Mouse (Mus musculus) hematopoietic stem cell, adult 5-6 weeks (primary cell): ENCODE measurements around the gene Olfr1033. TPM values are rescaled to one million over a fixed set of nuclear protein-coding genes. Genes with fewer than 3 reads are reported as not detected.
"Not testable (repeated sequence)": the region's sequence is repeated elsewhere in the genome, so short reads cannot be mapped to it uniquely, and the experiment has no call there.

Experiments
- ATAC-seq, 2 experiments: fragments of 125-278 bp in 1 of 2; replicated peaks in 1 of 2; 2 replicates each; pipeline ENCODE4 v1.8.0; 2016 to 2017; ENCODE audit warnings: inconsistent platforms in 2 of 2, mild to moderate bottlenecking in 2 of 2, moderate number of reproducible peaks in 2 of 2, low read depth in 1 of 2, moderate TSS enrichment in 1 of 2; ENCODE audit not compliant: low FRiP score in 2 of 2, poor library complexity in 2 of 2, severe bottlenecking in 2 of 2, insufficient read depth in 1 of 2, low TSS enrichment in 1 of 2
- total RNA-seq: library from RNA; stranded (forward); fragments of 172-1452, 232-1000 nt; gene quantifications from 2 replicates; pipeline ENCODE4 v1.2.3, GENCODE M21; 2017

The Olfr1033 gene
- not detected in 2 replicates for total RNA-seq

DNA sequence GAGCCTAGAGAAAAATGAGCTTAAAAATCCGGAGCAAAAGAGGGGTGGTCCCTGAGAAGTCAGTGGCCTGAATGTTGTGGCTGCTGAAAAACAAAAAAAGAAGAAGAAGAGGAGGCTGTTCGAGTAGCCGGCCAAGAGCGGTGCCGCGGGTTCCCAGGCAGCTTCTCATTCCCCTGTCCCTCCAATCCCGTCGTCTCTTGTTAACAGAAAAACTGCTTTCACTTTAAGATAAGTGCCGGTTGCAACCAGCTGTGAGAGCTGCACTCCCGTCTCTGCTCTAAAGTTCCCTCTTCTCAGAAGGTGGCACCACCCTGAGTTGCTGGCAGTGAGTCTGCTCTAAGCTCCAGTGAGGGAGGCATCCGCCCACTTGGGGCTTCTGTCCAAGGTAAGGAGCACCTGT lies at the start of gene Olfr1033:
TSS of gene Olfr1033 (plus strand) at position 228 of the 400 bp plus-strand sequence.
- peak; percentile 42 to 75; a peak in 3 of 4 replicates for ATAC-seq

DNA sequence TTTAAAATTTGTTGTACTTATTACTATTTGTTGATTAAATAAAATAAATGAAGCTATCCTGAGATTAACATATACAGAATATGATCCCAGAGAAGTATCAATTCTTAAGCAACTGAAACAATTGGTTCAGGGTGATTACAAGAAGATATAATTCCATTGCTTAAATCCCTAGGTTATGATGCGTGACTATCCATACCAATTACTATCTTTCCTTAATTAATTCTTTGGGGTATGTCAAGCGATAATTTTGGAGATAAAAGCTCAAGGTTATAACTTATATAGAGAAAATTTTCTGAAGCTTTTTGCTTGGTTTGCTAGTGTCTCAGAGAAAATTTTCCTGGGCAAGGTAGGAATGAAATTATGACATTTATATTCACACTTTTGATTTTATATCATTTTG lies 46.8 kb upstream of the Olfr1033 start, which contains the start of gene Olfr1029:
TSS of gene Olfr1029 (plus strand) at position 301 of the 400 bp plus-strand sequence.
- no peak for ATAC-seq

DNA sequence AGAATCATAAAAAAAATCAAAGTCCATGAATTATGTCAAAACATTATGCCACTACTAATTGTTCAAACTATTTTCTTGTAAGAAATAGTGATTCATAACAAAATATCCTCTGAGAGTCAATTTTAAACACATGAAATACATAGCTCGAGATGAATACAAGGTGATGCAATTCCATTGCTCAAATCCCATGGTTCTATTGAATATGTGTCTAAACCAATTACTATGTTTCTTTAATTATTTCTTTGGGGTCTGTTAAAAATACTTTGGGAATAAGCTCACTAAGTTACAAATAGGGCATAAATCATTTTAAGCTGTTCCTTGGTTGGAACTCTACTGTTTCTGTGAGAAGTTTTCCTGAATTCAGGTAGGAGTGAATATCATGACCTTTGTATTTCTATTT lies 41.5 kb upstream of the Olfr1033 start, which contains the start of gene Olfr1030:
TSS of gene Olfr1030 (plus strand) at position 301 of the 400 bp plus-strand sequence.
- ATAC-seq = no peak

DNA sequence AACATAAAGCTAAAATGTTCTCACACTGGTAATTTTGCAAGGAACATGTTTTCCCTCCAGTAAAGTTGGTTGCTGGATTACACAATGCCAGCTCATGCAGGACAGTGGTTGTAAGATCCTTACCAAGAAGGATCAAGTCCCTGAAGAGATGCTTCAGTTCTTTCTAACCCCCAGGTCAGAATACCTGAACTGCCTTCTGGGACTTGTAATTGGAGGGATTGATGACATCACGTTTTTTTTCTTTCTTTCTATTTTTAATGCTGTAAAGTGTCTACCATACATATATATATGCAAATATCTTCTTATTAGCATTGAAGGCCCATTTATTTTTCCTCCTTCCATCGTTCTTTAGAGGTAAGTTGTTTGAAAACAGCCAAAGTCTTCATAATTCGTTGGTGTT lies 30.4 kb upstream of the Olfr1033 start, which contains the start of gene Olfr1031:
TSS of gene Olfr1031 (plus strand) at position 301 of the 400 bp plus-strand sequence.
- ATAC-seq = no peak

DNA sequence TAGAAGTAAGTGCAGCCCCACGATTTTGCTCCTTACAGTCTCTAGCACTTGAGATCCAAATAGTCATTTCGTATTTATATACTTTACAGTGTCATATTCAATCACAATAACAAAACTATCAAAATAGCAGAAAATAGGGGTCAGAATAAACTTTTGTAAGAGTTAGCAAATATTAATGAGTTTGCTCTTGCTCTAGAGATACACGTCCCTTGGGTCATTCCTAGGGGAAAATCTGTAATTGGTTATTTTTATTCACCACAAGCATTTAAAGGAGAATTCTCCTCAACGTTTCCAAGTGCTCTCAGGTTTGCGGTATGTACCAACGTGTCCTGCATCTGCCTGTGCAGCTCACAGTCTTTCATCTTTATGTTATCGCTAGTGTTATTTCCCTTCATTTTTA lies 15.2 kb upstream of the Olfr1033 start, which contains the start of gene Olfr1032:
TSS of gene Olfr1032 (plus strand) at position 301 of the 400 bp plus-strand sequence.
- no peak for ATAC-seq

DNA sequence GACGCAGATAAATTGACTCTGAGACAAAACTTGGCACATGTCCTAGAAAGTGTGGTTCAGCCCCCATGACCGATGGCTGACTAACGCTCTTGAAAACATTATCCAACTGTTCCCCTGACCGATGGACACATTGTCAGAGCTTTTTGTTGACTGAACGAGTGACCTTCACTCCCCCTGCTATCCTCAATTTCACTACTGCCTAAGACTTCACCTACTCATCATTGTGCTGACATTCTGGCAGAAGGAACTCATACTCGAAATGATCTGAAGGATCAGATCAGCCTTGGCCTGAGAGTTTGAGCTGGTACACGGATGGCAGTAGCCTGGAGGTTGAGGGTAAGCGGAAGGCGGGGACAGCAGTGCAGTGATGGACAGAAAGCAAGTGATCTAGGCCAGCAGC lies 1.1 kb downstream of the Olfr1033 start:
- ATAC-seq = not testable (repeated sequence)

DNA sequence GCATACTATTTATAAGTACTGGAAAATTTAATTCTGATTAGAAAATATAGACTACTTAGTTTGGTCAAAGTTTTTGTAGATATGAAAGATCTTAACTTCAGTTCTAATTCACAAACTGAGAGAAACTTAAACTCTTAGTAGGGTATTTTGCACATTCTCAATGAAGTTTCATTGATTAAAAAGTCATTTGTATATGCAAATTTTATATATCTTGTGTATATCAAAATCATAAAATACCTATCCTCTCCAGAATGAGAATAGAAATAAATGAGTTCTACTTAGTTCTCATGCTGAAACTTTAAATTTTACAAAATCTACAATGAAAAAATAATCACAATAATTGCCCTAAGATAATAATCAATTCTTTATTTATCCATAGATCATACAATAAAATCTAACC lies 25.1 kb downstream of the Olfr1033 start, which contains the start of gene Olfr1034:
TSS of gene Olfr1034 (plus strand) at position 301 of the 400 bp plus-strand sequence.
- no peak for ATAC-seq

DNA sequence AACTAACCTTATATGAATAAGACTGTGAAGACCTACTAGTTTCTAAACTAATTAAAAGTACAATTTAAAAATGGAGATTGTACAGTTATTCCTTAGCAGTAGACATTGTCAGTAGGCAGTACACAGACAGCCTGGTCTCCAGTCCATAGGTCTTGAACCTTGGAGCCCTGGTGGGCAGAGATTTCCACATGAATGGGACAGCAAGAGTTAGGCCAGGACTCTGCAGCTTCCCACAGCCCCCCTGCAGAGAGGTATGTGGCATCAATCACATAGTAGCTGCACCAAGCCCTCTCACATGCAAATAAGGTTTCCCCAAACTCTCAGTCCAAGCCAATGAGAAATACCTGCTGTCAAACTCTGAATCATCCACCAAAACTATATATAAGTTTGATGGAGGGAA lies 30.3 kb downstream of the Olfr1033 start:
- ATAC-seq = not testable (repeated sequence)

DNA sequence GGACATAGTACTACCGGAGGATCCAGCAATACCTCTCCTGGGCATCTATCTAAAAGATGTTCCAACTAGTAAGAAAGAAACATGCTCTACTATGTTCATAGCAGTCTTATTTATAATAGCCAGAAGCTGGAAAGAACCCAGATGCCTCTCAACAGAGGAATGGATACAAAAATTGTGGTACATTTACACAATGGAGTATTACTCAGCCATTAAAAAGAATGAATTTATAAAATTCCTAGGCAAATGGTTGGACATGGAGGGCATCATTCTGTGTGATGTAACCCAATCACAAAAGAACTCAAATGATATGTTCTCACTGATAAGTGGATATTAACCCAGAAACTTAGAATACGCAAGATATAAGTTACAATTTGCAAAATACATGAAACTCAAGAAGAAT lies 43.3 kb downstream of the Olfr1033 start:
- ATAC-seq = not testable (repeated sequence)

DNA sequence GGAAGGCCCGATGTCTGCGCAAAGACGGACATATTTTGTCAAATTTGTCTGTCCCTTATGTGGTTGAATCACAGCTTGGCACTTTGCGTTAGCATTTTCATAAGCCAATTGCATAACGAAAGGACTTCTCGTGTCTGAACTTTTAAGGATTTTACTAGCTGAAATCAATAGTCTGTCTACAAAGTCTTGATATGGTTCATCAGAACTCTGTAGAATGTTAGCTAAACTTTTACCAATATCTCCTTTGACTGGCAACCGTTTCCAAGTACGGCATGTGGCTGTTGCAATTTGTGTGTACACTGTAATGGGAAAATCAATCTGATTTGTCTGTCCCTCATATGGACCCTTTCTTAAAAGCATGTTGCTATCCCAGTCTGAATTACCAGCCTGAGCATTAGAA lies 49.8 kb downstream of the Olfr1033 start:
- no peak for ATAC-seq

DNA sequence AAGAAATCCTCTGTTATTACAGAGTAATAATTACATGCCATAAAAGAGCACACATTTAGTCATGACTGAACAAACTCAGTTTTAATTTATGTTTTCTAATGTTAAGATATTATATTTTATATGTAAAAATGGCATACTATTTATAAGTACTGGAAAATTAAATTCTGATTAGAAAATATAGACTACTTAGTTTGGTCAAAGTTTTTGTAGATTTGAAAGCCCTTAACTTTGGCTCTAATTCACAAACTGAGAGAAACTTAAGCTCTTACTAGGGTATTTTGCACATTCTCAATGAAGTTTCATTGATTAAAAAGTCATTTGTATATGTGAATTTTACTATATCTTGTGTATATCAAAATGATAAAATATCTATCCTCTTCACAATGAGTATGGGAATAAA lies 53.3 kb downstream of the Olfr1033 start, which contains the start of gene Olfr1036:
TSS of gene Olfr1036 (plus strand) at position 301 of the 400 bp plus-strand sequence.
- not testable (repeated sequence) for ATAC-seq

DNA sequence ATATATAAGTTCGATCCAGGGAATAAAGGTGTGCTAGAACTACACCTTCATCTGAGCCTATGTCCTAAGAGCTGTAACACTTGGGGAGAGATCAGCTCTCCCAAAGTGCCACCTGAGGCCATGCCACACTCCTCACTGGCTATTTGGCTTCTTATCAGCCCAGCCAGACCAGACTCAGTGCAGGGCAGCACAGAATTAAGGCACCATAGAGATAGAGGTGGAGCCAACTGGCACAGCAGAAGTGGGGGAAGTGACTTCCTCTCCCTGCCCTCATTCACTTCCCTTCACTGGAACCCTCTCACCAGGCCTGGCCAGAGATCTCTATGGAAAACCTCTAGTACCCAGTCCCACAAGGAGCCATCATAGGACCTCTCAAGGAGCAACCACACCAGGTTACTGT lies 60.0 kb downstream of the Olfr1033 start:
- ATAC-seq = not testable (repeated sequence)

DNA sequence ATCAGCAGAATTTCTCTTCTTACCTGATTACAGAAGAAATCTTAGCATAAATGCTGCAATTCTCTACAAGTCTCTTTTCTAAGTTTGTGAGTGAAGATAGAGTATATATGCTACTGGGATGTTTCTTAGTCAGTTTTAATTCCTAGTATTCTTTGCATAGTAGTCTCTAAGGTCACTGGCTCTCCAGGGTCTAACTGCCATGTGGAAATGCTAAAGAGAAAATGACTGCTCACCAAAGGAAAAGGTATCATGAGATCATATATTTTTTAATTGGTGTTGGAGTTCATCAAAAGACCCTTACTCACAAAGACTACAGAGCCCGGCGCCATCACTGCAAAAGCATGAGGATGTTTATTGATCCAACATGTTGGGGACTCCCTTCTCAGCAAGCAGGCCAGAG lies 66.9 kb downstream of the Olfr1033 start, which contains the start of gene Olfr1037:
TSS of gene Olfr1037 (minus strand) at position 101 of the 400 bp plus-strand sequence.
- ATAC-seq = no peak

Other genes starting within 250 kb of the Olfr1033 start
- not detected in 2 replicates for gene Olfr1014, start 247.9 kb upstream of the Olfr1033 start, total RNA-seq
- gene Olfr1015, start 238.6 kb upstream of the Olfr1033 start, total RNA-seq = not detected in 2 replicates
- gene Olfr1016, start 218.1 kb upstream of the Olfr1033 start, total RNA-seq = not detected in 2 replicates
- not detected in 2 replicates for gene Olfr1018, start 202.2 kb upstream of the Olfr1033 start, total RNA-seq
- gene Olfr1019, start 175.2 kb upstream of the Olfr1033 start, total RNA-seq = not detected in 2 replicates
- gene Olfr1020, start 173.6 kb upstream of the Olfr1033 start, total RNA-seq = not detected in 2 replicates
- gene Olfr1022, start 152.0 kb upstream of the Olfr1033 start, total RNA-seq = not detected in 2 replicates
- gene Olfr1023, start 135.0 kb upstream of the Olfr1033 start, total RNA-seq = not detected in 2 replicates
- not detected in 2 replicates for gene Olfr1024, start 115.6 kb upstream of the Olfr1033 start, total RNA-seq
- not detected in 2 replicates for gene Olfr1025-ps1, start 105.4 kb upstream of the Olfr1033 start, total RNA-seq
- gene Olfr1026, start 99.1 kb upstream of the Olfr1033 start, total RNA-seq = not detected in 2 replicates
- gene Olfr1028, start 70.2 kb upstream of the Olfr1033 start, total RNA-seq = not detected in 2 replicates
- gene Olfr1029, start 46.7 kb upstream of the Olfr1033 start, total RNA-seq = not detected in 2 replicates
- gene Olfr1030, start 41.4 kb upstream of the Olfr1033 start, total RNA-seq = not detected in 2 replicates
- not detected in 2 replicates for gene Olfr1031, start 30.3 kb upstream of the Olfr1033 start, total RNA-seq
- not detected in 2 replicates for gene Olfr1032, start 15.1 kb upstream of the Olfr1033 start, total RNA-seq
- 0.06 TPM in 1 of 2 replicates, not detected in the other for gene Olfr1034, start 25.2 kb downstream of the Olfr1033 start, total RNA-seq
- not detected in 2 replicates for gene Olfr1036, start 53.4 kb downstream of the Olfr1033 start, total RNA-seq
- gene Olfr1037, start 66.8 kb downstream of the Olfr1033 start, total RNA-seq = not detected in 2 replicates
- not detected in 2 replicates for gene Olfr1039, start 115.3 kb downstream of the Olfr1033 start, total RNA-seq
- not detected in 2 replicates for gene Olfr1040, start 126.1 kb downstream of the Olfr1033 start, total RNA-seq
- not detected in 2 replicates for gene Olfr1042, start 141.2 kb downstream of the Olfr1033 start, total RNA-seq
- not detected in 2 replicates for gene Olfr1043, start 146.9 kb downstream of the Olfr1033 start, total RNA-seq
- gene Olfr1044, start 157.2 kb downstream of the Olfr1033 start, total RNA-seq = not detected in 2 replicates
- gene Olfr52, start 165.1 kb downstream of the Olfr1033 start, total RNA-seq = not detected in 2 replicates
- not detected in 2 replicates for gene Olfr1045, start 182.4 kb downstream of the Olfr1033 start, total RNA-seq
- not detected in 2 replicates for gene Olfr1046, start 198.7 kb downstream of the Olfr1033 start, total RNA-seq
- not detected in 2 replicates for gene Olfr1047, start 210.8 kb downstream of the Olfr1033 start, total RNA-seq
- not detected in 2 replicates for gene Olfr1048, start 219.7 kb downstream of the Olfr1033 start, total RNA-seq
- not detected in 2 replicates for gene Olfr1049, start 237.7 kb downstream of the Olfr1033 start, total RNA-seq